Comparison of ENCODE assay signal across 25 mouse cellular contexts in the genomic region with DNA sequence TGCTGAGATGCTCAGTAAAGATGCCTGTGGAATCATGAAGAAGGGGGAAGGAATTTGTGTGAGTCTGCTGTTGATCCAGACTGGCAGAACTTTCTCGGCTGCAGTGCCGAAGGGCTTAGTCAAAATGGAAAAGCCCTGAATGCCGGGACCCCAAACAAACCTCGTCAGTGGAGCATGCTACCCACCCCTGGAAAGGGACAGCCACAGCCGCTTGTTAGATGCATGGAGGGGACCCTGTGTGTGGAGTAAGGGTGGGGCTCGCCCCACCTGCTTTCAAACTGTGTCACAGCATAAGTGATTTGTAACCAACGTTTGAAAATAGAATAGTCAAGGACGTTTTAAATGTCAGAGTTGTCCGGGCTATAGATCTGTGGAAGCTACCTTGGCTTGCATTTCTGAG.
DNase-seq lines count a peak whose midpoint lies in the region; ATAC-seq and TF ChIP-seq lines count a peak whose summit lies in the region.
"Had no signal": no experiment of that assay in that cellular context is flagged by ENCODE, and none has a peak within 500 bp of the region (broad histone marks: within the 10 kb centered on the region; RNA-seq: fewer than 3 reads in every experiment).

No protein-coding gene starts in this region.

- peaks cover 44% of the 10 kb centered on the region for H3K4me1 ChIP-seq in intestine, embryonic 15.5 days (replicated peaks)

- peak; percentile 52 for DNase-seq in adrenal gland, adult 2 months
- DNase-seq in adrenal gland, adult 8-10 months: no peak
- no peak for DNase-seq in layer of hippocampus, adult 2 months (ENCODE audit: low spot score in 2 of 2)
- no peak for DNase-seq in layer of hippocampus, adult 18-20 months (ENCODE audit: low spot score in 2 of 2)
- DNase-seq in kidney, adult 18-20 months: no peak
- DNase-seq in gastrocnemius, postnatal 14 days: no peak
- DNase-seq: B cell, adult 2 months; cerebellum, adult 11 months; cerebellum, adult 18-20 months; cerebellum, adult 8-10 months; cerebellum, adult 9-11 months; cerebellum, postnatal 14 days; cerebellum, postnatal 36 days; embryo, embryonic 11 days; forebrain, postnatal 0 days had no signal

- no peaks in the 10 kb centered on the region for H3K9me3 ChIP-seq in intestine, embryonic 15.5 days
- H3K9me3 ChIP-seq: embryonic facial prominence, embryonic 13.5 days; embryonic facial prominence, embryonic 15.5 days; forebrain, embryonic 13.5 days; forebrain, embryonic 15.5 days; G1E had no signal

- H3K27ac ChIP-seq in layer of hippocampus, adult 2 months: peak overlapping the region; percentile 54; the same call in 1 of the 2 replicates
- peak overlapping the region; percentile 56; the same call in 1 of the 2 replicates for H3K27ac ChIP-seq in intestine, embryonic 15.5 days
- H3K27ac ChIP-seq: embryonic facial prominence, embryonic 13.5 days; embryonic facial prominence, embryonic 15.5 days; forebrain, embryonic 13.5 days; forebrain, embryonic 15.5 days had no signal

- no peak overlapping the region for H3K4me3 ChIP-seq in layer of hippocampus, adult 2 months
- no peak overlapping the region for H3K4me3 ChIP-seq in intestine, embryonic 15.5 days (replicated peaks)
- H3K4me3 ChIP-seq: embryonic facial prominence, embryonic 13.5 days; embryonic facial prominence, embryonic 15.5 days; forebrain, embryonic 13.5 days; forebrain, embryonic 15.5 days had no signal

- no peak for ATAC-seq in intestine, embryonic 15.5 days
- ATAC-seq: activated CD4-positive, CD25-positive, alpha-beta regulatory T cell, adult 4 months; CD4-positive, CD25-positive, alpha-beta regulatory T cell, adult 4 months; forebrain, embryonic 13.5 days; forebrain, embryonic 15.5 days; forebrain, postnatal 0 days; Patski had no signal

- no peaks in the 10 kb centered on the region for H3K27me3 ChIP-seq in intestine, embryonic 15.5 days (replicated peaks)
- H3K27me3 ChIP-seq: CH12.LX; embryonic facial prominence, embryonic 13.5 days; embryonic facial prominence, embryonic 15.5 days; forebrain, embryonic 13.5 days; forebrain, embryonic 15.5 days; Patski had no signal

- intact Hi-C loops in gastrocnemius, postnatal 14 days (cut with DNase I; ENCODE audit: low total_unique reads): no loop called here

- no peak overlapping the region for H3K9ac ChIP-seq in intestine, embryonic 15.5 days
- H3K9ac ChIP-seq: embryonic facial prominence, embryonic 13.5 days; embryonic facial prominence, embryonic 15.5 days; forebrain, embryonic 13.5 days; forebrain, embryonic 15.5 days; forebrain, postnatal 0 days had no signal

- no peaks in the 10 kb centered on the region for H3K36me3 ChIP-seq in intestine, embryonic 15.5 days
- H3K36me3 ChIP-seq: embryonic facial prominence, embryonic 13.5 days; embryonic facial prominence, embryonic 15.5 days; forebrain, embryonic 15.5 days had no signal

- H3K4me2 ChIP-seq in intestine, embryonic 15.5 days (replicated peaks): no peak overlapping the region
- H3K4me2 ChIP-seq: embryonic facial prominence, embryonic 13.5 days; embryonic facial prominence, embryonic 15.5 days; forebrain, embryonic 13.5 days; forebrain, embryonic 15.5 days had no signal

- WGBS in intestine, embryonic 15.5 days: 74% methylated on average over 9 of the region's 9 CpGs

- no peak for TF ChIP-seq CTCF in layer of hippocampus, adult 2 months (conservative IDR thresholded peaks at IDR 0.05)
